Mouse (Mus musculus) brain, embryonic 14.5 days (tissue): ENCODE data around the gene Ctdspl2. TPM values are rescaled to one million over a fixed set of nuclear protein-coding genes. Genes with fewer than 3 reads are reported as not detected.

ENCODE experiments used
- DNase-seq: peaks from one replicate; pipeline ENCODE4 v3.0.0-alpha.2; 2011; ENCODE audit warnings: low read depth
- CTCF ChIP-seq: fragments of 200-500 bp; IDR thresholded peaks from 2 replicates; pipeline ENCODE4 v1.5.1; 2012; ENCODE audit warnings: inconsistent platforms, mild to moderate bottlenecking, moderate library complexity, borderline replicate concordance; ENCODE audit not compliant: insufficient read depth, insufficient read length; ENCODE audit errors: extremely low read depth
- POLR2A ChIP-seq: fragments of 200-500 bp; IDR thresholded peaks from 2 replicates; pipeline ENCODE4 v1.6.1; 2012; ENCODE audit warnings: mild to moderate bottlenecking, inconsistent platforms, borderline replicate concordance; ENCODE audit not compliant: poor library complexity, insufficient read depth, insufficient read length, severe bottlenecking; ENCODE audit errors: extremely low read depth
- polyA plus RNA-seq: library from polyadenylated mRNA; depleted of rRNA; stranded (reverse); fragments of >200 nt; gene quantifications from 2 replicates; pipeline ENCODE4 v1.2.3, GENCODE M21; 2012; rRNA removed

The Ctdspl2 gene
- polyA plus RNA-seq, 1 experiment = 21.7 TPM

DNA sequence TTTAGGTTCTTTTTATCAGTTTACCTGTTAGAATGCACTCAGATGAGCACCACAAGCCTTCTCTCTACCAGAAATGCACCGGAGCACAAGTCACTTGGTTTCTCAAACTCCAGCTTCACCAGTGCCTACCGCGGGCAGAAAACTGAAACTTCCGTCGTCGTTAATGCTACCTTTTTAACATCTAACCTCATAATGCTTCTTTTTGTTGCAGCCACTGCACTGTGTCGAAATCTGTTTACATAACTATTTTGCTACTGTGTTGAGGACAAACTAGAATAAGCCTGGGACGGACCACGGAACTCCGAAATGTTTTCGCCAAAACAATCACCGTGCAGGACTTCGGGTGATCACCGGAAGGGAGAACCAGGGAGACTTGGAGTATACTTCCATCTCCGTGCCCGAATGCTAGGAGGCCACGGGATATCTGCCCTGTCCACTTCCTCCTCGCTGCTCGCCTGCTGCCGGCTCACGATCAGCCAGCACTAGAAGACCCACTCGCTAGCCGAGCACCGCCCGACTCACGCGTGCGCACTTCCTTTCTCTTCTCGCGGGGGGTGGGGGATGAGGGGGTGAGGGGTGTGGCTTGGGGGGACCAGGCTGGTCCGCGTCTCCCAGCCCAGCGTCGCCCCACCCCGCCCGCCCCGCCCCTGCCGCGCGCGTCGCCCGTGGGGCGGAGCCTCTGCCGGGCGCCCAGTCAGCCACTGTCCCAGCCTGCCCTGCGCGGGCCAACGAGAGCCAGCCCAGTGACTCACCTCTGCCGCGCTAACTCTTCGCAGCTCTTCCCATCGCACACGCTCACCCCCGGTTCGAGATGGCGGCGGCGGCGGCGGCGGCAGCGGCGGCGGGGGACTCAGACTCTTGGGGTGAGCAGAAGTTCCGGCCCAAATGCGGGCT, 72.3 kb downstream of the Ctdspl2 start, which contains the start of gene Eif3j1:
Gene Eif3j1 (plus strand): TSS at position 685 of the 894 bp plus-strand sequence.
- DNase-seq = peak; percentile 97
- peak; percentile 77; the same call in 1 of the 2 replicates for TF ChIP-seq POLR2A
- TF ChIP-seq CTCF = no peak

GRCm38 (mm10) chr2:122028756-122029700, 73.2 kb downstream of the Ctdspl2 start:
- TF ChIP-seq POLR2A (no peak), CTCF (no peak)
- peak; percentile 38 for DNase-seq

DNA sequence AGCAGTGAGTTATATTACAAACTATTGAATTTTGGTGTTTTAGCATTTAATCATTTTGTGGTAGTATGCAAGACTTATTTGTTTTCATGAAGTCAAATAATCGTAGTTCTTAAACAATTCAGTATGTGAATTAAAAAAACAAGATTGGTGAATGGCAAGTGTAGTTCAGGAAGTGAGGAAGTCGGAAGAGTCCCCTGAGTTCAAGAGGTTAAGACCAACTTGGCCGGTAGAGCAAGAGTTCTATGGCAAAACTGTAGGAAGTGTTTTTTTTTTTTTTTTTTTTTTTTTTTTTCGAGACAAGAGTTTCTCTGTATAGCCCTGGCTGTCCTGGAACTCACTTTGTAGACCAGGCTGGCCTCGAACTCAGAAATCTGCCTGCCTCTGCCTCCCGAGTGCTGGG, 76.2 kb downstream of the Ctdspl2 start:
- DNase-seq = no peak
- TF ChIP-seq POLR2A (no peak), CTCF (no peak)

DNA sequence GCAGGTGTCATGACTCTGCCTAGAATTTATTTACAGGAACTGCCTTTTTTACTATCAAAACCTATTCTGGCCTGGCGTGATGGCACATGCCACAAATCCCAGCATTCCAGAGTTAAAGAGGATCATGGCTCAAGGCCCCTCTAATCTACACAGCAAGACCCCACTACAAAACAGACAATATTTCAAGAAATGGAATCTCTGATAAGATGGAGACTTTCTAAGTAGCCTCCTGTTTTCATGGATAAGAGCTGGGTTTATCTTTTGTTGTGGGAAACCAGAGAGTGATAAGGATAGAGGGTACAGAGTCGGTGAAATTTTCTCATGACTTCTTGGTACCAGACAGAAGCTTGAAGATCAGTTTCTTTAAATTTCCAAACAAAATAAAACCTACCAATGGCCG, 80.3 kb downstream of the Ctdspl2 start:
- TF ChIP-seq POLR2A = no peak
- DNase-seq = no peak

DNA sequence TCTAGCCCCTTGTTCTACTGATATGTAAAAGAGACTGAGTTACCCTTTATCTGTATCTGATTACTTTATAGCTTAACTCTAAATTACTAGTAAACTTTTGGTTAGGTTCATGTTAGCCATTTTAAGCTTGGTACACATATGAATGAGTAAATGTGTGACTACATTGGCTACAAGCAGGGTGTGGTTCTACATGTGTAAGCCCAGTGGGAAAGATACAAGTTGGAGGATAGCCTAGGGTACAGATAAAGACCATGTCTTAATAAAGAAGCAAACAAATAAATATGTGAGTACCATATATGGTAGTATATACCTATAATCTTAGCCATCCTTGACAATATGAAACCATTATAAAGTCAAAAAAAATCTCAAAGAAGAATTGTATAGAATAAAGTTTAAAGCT, 88.1 kb downstream of the Ctdspl2 start:
- DNase-seq = no peak
- TF ChIP-seq POLR2A = no peak
- TF ChIP-seq CTCF = no peak

DNA sequence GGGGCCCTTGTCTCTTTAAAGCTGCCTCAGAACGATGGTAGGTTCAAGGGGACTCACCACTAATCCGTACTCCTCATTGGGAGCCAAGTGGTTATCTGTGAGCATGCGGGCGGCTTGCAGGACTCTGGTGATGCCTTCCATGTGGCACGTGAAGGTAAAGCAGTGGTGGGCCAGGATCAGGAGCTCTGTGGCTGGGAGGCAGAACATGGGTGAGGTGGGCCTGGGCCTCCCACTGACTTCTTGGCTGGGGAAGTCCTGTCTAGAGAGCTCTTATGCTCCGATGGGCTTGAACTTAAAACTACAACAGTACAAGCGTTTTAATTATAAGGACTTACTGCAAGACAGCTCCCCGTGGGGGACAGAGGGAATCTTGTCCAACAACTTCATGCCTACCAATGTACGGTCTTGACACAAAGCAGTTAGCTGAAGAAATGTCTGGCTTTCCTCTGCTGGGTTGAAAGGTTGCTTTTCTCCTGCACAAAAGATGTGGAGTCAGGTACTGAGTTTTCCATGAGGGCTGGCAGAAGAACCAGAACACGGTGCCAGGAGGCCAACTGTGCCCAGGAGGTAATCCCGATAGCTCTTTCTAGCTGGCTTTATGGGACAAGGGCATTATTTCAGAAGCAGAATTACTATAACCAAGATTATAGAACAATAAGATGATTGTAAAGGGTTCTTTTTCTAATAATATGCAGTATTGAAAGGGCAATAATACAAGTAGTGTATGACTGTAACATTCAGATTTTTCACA, 103.7 kb downstream of the Ctdspl2 start:
- DNase-seq = peak; percentile 11

More for the DNA sequence above, 103.7 kb downstream of the Ctdspl2 start:
- no peak for TF ChIP-seq POLR2A
- TF ChIP-seq CTCF = no peak

Other genes starting within 250 kb of the Ctdspl2 start
- gene Frmd5, start 148.9 kb upstream of the Ctdspl2 start, polyA plus RNA-seq = 69.1 and 69.4 TPM in 2 replicates
- 22.3 and 42.0 TPM in 2 replicates for gene Casc4, start 89.0 kb upstream of the Ctdspl2 start, polyA plus RNA-seq
- gene Mageb3, start 91 bp downstream of the Ctdspl2 start, polyA plus RNA-seq = 0.40 and 0.68 TPM in 2 replicates
- 12.8 and 15.8 TPM in 2 replicates for gene Eif3j1, start 72.5 kb downstream of the Ctdspl2 start, polyA plus RNA-seq
- 13.3 and 14.9 TPM in 2 replicates for gene Spg11, start 162.4 kb downstream of the Ctdspl2 start, polyA plus RNA-seq
- 36.0 and 52.2 TPM in 2 replicates for gene B2m, start 191.7 kb downstream of the Ctdspl2 start, polyA plus RNA-seq
- gene Trim69, start 204.7 kb downstream of the Ctdspl2 start, polyA plus RNA-seq = not detected in 2 replicates
- gene Patl2, start 230.2 kb downstream of the Ctdspl2 start, polyA plus RNA-seq = not detected in 2 replicates
- gene Terb2, start 230.3 kb downstream of the Ctdspl2 start, polyA plus RNA-seq = not detected in 2 replicates